Mouse (Mus musculus): ENCODE data around the gene Stx1a. TPM values are rescaled to one million over a fixed set of nuclear protein-coding genes. Genes with fewer than 3 reads are reported as not detected.

Stx1a gene
- total RNA-seq, 2 experiments from 2014 or later: 1.2 TPM; not detected in 1

- 0 out of 2 replicates have a peak, but pooled peaks have one; percentile 6 for ATAC-seq (replicated peaks; ENCODE audit: poor library complexity, severe bottlenecking)
Observed at GRCm38 (mm10) chr5:135007802-135008571, 15.3 kb upstream of the Stx1a start.

- peak; percentile 66 for ATAC-seq (replicated peaks; ENCODE audit: poor library complexity, severe bottlenecking)
Observed at GRCm38 (mm10) chr5:135008671-135009589, 14.4 kb upstream of the Stx1a start, which contains the start of gene Abhd11. TSS of gene Abhd11 (plus strand) at chr5:135009152.

- ATAC-seq (replicated peaks; ENCODE audit: poor library complexity, severe bottlenecking): peak; percentile 34
Observed at GRCm38 (mm10) chr5:135009590-135010319, 13.5 kb upstream of the Stx1a start.

- 0 out of 2 replicates have a peak, but pooled peaks have one; percentile 3 for ATAC-seq (replicated peaks; ENCODE audit: poor library complexity, severe bottlenecking)
Observed at GRCm38 (mm10) chr5:135010320-135010709, 13.0 kb upstream of the Stx1a start.

- ATAC-seq (replicated peaks; ENCODE audit: poor library complexity, severe bottlenecking): no peak
Observed at GRCm38 (mm10) chr5:135010841-135011743, 12.2 kb upstream of the Stx1a start.

- ATAC-seq (replicated peaks; ENCODE audit: poor library complexity, severe bottlenecking): no peak
Observed at GRCm38 (mm10) chr5:135011809-135012613, 11.3 kb upstream of the Stx1a start.

- ATAC-seq (replicated peaks; ENCODE audit: poor library complexity, severe bottlenecking): no peak
Observed at GRCm38 (mm10) chr5:135012671-135013441, 10.4 kb upstream of the Stx1a start.

GRCm38 (mm10) chr5:135015497-135015896 is 7.8 kb upstream of the Stx1a start:
- ATAC-seq (replicated peaks; ENCODE audit: poor library complexity, severe bottlenecking): peak; percentile 71

- no peak for ATAC-seq (replicated peaks; ENCODE audit: poor library complexity, severe bottlenecking)
Observed at GRCm38 (mm10) chr5:135016224-135016759, 7.0 kb upstream of the Stx1a start.

- no peak for ATAC-seq (replicated peaks; ENCODE audit: poor library complexity, severe bottlenecking)
Observed at GRCm38 (mm10) chr5:135021814-135022213, 1.5 kb upstream of the Stx1a start.

- peak; percentile 28 for ATAC-seq (replicated peaks; ENCODE audit: poor library complexity, severe bottlenecking)
Observed at GRCm38 (mm10) chr5:135024665-135025224, 1.5 kb downstream of the Stx1a start.

GRCm38 (mm10) chr5:135025899-135026298 is 2.6 kb downstream of the Stx1a start:
- no peak for ATAC-seq (replicated peaks; ENCODE audit: poor library complexity, severe bottlenecking)

- ATAC-seq (replicated peaks; ENCODE audit: poor library complexity, severe bottlenecking): peak; percentile 66
Observed at GRCm38 (mm10) chr5:135029007-135029854, 5.9 kb downstream of the Stx1a start.

- ATAC-seq (replicated peaks; ENCODE audit: poor library complexity, severe bottlenecking): no peak
Observed at GRCm38 (mm10) chr5:135032581-135032980, 9.3 kb downstream of the Stx1a start.

- no peak for ATAC-seq (replicated peaks; ENCODE audit: poor library complexity, severe bottlenecking)
Observed at GRCm38 (mm10) chr5:135034593-135034992, 11.3 kb downstream of the Stx1a start.

GRCm38 (mm10) chr5:135035608-135036359 is 12.5 kb downstream of the Stx1a start:
- no peak for ATAC-seq (replicated peaks; ENCODE audit: poor library complexity, severe bottlenecking)
